Mouse (Mus musculus) ES-E14 (cell line): Measurements from ENCODE around the gene Amdhd2.

Experiments used
- CHD2 ChIP-seq: IDR thresholded peaks from 2 replicates; pipeline ENCODE4 v1.6.1; 2014; ENCODE audit warnings: mild to moderate bottlenecking, low read depth, low read length, inconsistent platforms
- HCFC1 ChIP-seq: IDR thresholded peaks from 2 replicates; pipeline ENCODE4 v1.6.1; 2012; ENCODE audit warnings: low read length, inconsistent platforms, borderline replicate concordance; ENCODE audit not compliant: insufficient read depth
- MAFK ChIP-seq: IDR thresholded peaks from 2 replicates; pipeline ENCODE4 v1.6.1; 2014; ENCODE audit warnings: mild to moderate bottlenecking, low read depth, low read length, inconsistent platforms; ENCODE audit not compliant: insufficient read depth
- ZC3H11A ChIP-seq: IDR thresholded peaks from 2 replicates; pipeline ENCODE4 v1.6.1; 2012; ENCODE audit warnings: low read depth, mild to moderate bottlenecking, inconsistent platforms, low read length, borderline replicate concordance

- no peak for TF ChIP-seq ZC3H11A
- TF ChIP-seq CHD2 = no peak
- no peak for TF ChIP-seq HCFC1
- TF ChIP-seq MAFK = no peak
These were observed 36.0 kb downstream of the Amdhd2 start for GRCm38 (mm10) chr17:24127592-24127991.
